Mouse (Mus musculus): Measurements from ENCODE around the gene Il4i1.

DNA sequence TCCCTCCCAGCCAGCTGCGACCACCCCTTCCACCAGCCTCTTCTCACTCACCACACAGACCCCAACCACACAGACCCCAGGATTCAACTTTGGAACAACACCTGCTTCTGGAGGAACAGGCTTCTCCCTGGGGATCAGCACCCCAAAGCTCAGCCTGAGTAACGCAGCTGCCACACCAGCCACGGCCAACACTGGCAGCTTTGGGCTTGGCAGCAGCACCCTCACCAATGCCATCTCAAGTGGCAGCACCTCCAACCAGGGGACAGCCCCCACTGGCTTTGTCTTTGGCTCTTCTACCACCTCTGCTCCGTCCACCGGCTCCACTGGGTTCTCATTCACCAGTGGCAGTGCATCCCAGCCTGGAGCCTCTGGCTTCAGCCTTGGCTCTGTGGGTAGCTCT lies 12.5 kb downstream of the Il4i1 start:
- no peak for TF ChIP-seq EP300 (IDR thresholded peaks at IDR 0.05; ENCODE audit: low read depth)
- TF ChIP-seq CTCF (IDR thresholded peaks at IDR 0.05; ENCODE audit: low read depth), result no peak
